Mouse (Mus musculus): ENCODE results near the gene Gmds.
A peak's percentile ranks its signal among the peaks of the same experiment; 100 is the strongest.

Gene Gmds

GRCm38 (mm10) chr13:32338513-32339365, at the start of gene Gmds:
Gene Gmds, minus strand, starts transcription at chr13:32338740.
- peak; percentile 95 for DNase-seq (ENCODE audit: low read depth)

GRCm38 (mm10) chr13:32385421-32386092, 47.0 kb upstream of the Gmds start:
- no peak for DNase-seq (ENCODE audit: low read depth)

GRCm38 (mm10) chr13:32382227-32383010, 43.9 kb upstream of the Gmds start:
- DNase-seq (ENCODE audit: low read depth): no peak

GRCm38 (mm10) chr13:32378634-32379033, 40.1 kb upstream of the Gmds start:
- no peak for DNase-seq (ENCODE audit: low read depth)

- no peak for DNase-seq (ENCODE audit: low read depth)
Observed at GRCm38 (mm10) chr13:32372531-32372883, 34.0 kb upstream of the Gmds start.

GRCm38 (mm10) chr13:32371874-32372530, 33.5 kb upstream of the Gmds start:
- DNase-seq (ENCODE audit: low read depth): no peak

GRCm38 (mm10) chr13:32370751-32371150, 32.2 kb upstream of the Gmds start:
- peak; percentile 16 for DNase-seq (ENCODE audit: low read depth)

- DNase-seq (ENCODE audit: low read depth): no peak
Observed at GRCm38 (mm10) chr13:32370135-32370534, 31.6 kb upstream of the Gmds start.

- DNase-seq (ENCODE audit: low read depth): peak; percentile 61
Observed at GRCm38 (mm10) chr13:32337735-32338512, 616 bp downstream of the Gmds start.

- DNase-seq (ENCODE audit: low read depth): peak; percentile 31
Observed at GRCm38 (mm10) chr13:32318309-32318708, 20.2 kb downstream of the Gmds start.

- DNase-seq (ENCODE audit: low read depth): no peak
Observed at GRCm38 (mm10) chr13:32317354-32317753, 21.2 kb downstream of the Gmds start.

- DNase-seq (ENCODE audit: low read depth): peak; percentile 89
Observed at GRCm38 (mm10) chr13:32312663-32313062, 25.9 kb downstream of the Gmds start.

- no peak for DNase-seq (ENCODE audit: low read depth)
Observed at GRCm38 (mm10) chr13:32311476-32311875, 27.1 kb downstream of the Gmds start.

- DNase-seq (ENCODE audit: low read depth): no peak
Observed at GRCm38 (mm10) chr13:32298456-32298855, 40.1 kb downstream of the Gmds start.

- DNase-seq (ENCODE audit: low read depth): peak; percentile 81
Observed at GRCm38 (mm10) chr13:32297398-32297797, 41.1 kb downstream of the Gmds start.

- no peak for DNase-seq (ENCODE audit: low read depth)
Observed at GRCm38 (mm10) chr13:32294416-32295195, 43.9 kb downstream of the Gmds start.

GRCm38 (mm10) chr13:32272937-32273496, 65.5 kb downstream of the Gmds start:
- DNase-seq (ENCODE audit: low read depth): no peak

GRCm38 (mm10) chr13:32269757-32270156, 68.8 kb downstream of the Gmds start:
- DNase-seq (ENCODE audit: low read depth): no peak

- peak; percentile 77 for DNase-seq (ENCODE audit: low read depth)
Observed at GRCm38 (mm10) chr13:32269261-32269660, 69.3 kb downstream of the Gmds start.

- DNase-seq (ENCODE audit: low read depth): peak; percentile 38
Observed at GRCm38 (mm10) chr13:32268284-32268683, 70.3 kb downstream of the Gmds start.
